Mouse (Mus musculus): ENCODE measurements around the gene Zfp229. TPM values are rescaled to one million over a fixed set of nuclear protein-coding genes. Genes with fewer than 3 reads are reported as not detected.
"Not testable (repeated sequence)": the region's sequence is repeated elsewhere in the genome, so short reads cannot be mapped to it uniquely, and the experiment has no call there.

The Zfp229 gene
- polyA plus RNA-seq, 1 experiment from 2014 or later = 8.8 TPM

DNA sequence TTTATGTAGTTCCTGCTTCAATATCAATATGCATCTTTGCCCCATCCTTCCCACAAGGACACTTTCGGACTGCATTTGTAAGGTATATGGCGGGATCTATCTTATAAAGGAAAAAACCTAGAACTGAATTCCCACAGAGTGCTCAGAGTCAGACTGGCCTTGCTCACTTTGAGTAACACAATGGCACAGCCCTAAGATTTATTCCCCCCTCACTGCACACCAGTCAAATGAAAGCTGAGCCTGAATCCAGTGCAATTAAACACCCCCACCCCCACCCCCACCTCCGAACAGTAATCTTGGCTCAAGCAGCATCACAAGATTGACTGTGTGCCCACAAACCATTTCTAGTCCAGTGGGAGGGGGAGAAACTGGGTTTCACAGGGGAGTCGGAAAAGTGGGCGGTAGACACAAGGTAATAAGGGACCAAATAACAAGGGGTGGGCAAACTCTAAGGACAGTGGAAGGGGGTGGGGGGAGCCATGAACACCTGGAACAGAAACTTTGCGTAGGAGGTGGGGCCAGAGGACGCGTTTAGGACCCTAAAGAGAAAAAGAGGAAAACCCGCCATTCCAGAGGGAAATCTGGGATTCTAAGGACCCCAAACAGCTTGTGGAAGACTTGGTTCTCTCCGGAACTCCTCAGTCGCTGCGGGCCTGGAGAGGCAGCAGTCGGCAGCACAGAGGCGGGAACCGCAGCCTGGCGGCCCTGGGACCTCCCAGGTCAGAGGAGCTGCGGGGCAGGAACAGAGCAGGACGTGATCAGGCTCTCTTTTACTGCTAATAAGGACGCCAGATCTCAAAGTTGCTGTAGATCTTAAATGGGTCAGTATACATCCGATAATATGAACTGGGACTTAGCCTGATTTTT, 23.0 kb downstream of the Zfp229 start:
- H3K9ac ChIP-seq (replicated peaks) = no peak overlapping the region; the same call in 1 of the 2 replicates
- 0 out of 2 replicates have a peak, but pooled peaks cover 3% of the 10 kb centered on the region for H3K36me3 ChIP-seq
- WGBS = 9% methylated on average over 20 of the region's 20 CpGs
- peaks cover 10% of the 10 kb centered on the region; the same call in 1 of the 2 replicates for H3K4me1 ChIP-seq
- peak overlapping the region; percentile 36 for H3K4me3 ChIP-seq (replicated peaks)
- H3K27ac ChIP-seq (replicated peaks) = no peak overlapping the region
- no peaks in the 10 kb centered on the region for H3K27me3 ChIP-seq (replicated peaks)
- ATAC-seq (ENCODE audit: low FRiP score) = peak; percentile 47; the same call in 1 of the 2 replicates
- no peaks in the 10 kb centered on the region for H3K9me3 ChIP-seq (replicated peaks)
- peak overlapping the region; percentile 67 for H3K4me2 ChIP-seq

DNA sequence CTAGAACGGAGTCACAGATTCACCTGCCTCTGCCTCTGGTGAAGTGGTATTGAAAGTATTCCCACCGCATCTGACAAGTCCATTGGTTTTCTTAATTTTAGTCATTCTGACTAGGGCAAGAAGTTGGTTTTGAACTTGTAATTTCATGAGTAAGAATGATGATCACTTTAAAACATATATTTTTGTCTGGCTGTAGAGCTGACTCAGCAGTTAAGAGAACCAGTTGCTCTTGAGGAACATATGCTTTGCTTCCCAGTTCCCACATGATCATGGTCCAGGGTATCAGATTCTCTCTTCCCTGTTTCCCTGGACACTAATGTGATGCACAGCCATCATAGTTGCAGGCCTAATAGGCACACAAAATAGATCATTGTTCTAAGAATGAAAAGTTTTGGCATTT, 39.7 kb downstream of the Zfp229 start:
- Histone ChIP-seq H3K27me3 (replicated peaks) (no peaks in the 10 kb centered on the region), H3K4me2 (no peak overlapping the region), H3K9ac (replicated peaks) (no peak overlapping the region), H3K27ac (replicated peaks) (no peak overlapping the region), H3K4me3 (replicated peaks) (no peak overlapping the region), H3K9me3 (replicated peaks) (no peaks in the 10 kb centered on the region), H3K36me3 (no peaks in the 10 kb centered on the region), H3K4me1 (no peaks in the 10 kb centered on the region)
- WGBS = 94% methylated on average over 2 of the region's 2 CpGs
- no peak for ATAC-seq (ENCODE audit: low FRiP score)

DNA sequence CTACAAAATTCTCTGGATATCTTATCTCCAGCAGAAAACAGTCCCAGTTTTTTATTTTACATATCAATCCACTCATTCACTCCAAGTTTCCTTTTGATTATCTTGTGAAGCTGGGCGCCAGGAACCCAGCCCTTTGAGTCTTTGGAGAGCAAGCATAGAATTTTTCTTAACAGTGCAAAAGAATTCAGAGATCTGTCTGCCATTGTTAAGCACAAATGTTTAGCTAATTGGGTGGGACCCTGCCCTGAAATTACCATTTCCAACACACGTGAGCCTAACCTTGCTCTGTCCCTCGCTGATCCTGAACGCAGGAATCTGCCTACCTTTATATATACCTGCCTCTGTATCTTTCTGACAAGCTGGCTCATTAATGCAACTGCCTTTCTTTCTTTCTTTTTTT, 61.7 kb downstream of the Zfp229 start:
- WGBS = 85% methylated on average over 4 of the region's 4 CpGs
- no peaks in the 10 kb centered on the region for H3K36me3 ChIP-seq
- no peaks in the 10 kb centered on the region for H3K4me1 ChIP-seq
- no peak overlapping the region for H3K9ac ChIP-seq (replicated peaks)
- H3K9me3 ChIP-seq (replicated peaks) = no peaks in the 10 kb centered on the region
- no peak overlapping the region for H3K4me3 ChIP-seq (replicated peaks)
- H3K27ac ChIP-seq (replicated peaks) = no peak overlapping the region
- H3K4me2 ChIP-seq = no peak overlapping the region
- no peaks in the 10 kb centered on the region for H3K27me3 ChIP-seq (replicated peaks)
- no peak for ATAC-seq (ENCODE audit: low FRiP score)

DNA sequence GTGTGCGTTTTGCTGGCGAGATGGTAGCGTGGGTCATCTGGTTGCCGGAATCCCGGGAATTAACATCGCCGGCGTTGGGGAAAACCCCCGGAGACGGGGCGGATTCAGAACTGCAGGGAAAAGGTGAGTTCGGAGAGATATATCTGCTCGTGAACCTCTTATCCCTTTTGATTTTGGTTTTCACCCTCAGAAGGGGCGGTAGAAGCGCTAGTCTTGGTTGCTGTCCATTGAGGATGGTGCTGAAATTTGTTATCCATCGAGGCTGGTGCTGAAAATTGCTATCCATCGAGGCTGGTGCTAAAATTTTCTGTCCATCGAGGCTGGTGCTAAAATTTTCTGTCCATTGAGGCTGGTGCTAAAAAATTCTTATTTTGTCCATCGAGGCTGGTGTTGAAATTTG, 70.8 kb downstream of the Zfp229 start:
- not testable (repeated sequence) for H3K9me3 ChIP-seq (replicated peaks); H3K27ac ChIP-seq (replicated peaks); ATAC-seq (ENCODE audit: low FRiP score); H3K36me3 ChIP-seq; H3K4me3 ChIP-seq (replicated peaks); H3K4me2 ChIP-seq; H3K9ac ChIP-seq (replicated peaks); H3K27me3 ChIP-seq (replicated peaks); H3K4me1 ChIP-seq
- 50% methylated on average over 19 of the region's 19 CpGs for WGBS

Other genes with a start within 250 kb of the Zfp229 start
- 9.7 and 11.7 TPM in 2 replicates for gene Zfp53, start 241.8 kb upstream of the Zfp229 start, polyA plus RNA-seq (2015; fragmentation: Nextera tagmentation; extraction: Ambion mirVana)
- gene Zfp52, start 195.3 kb upstream of the Zfp229 start, polyA plus RNA-seq (2015; fragmentation: Nextera tagmentation; extraction: Ambion mirVana) = 2.2 and 3.2 TPM in 2 replicates
- gene Zfp948, start 163.8 kb upstream of the Zfp229 start, polyA plus RNA-seq (2015; fragmentation: Nextera tagmentation; extraction: Ambion mirVana) = 17.1 and 18.8 TPM in 2 replicates
- gene Zfp983, start 80.2 kb upstream of the Zfp229 start, polyA plus RNA-seq (2015; fragmentation: Nextera tagmentation; extraction: Ambion mirVana) = 11.2 and 11.9 TPM in 2 replicates
- gene Gm10226, start 38.9 kb upstream of the Zfp229 start, polyA plus RNA-seq (2015; fragmentation: Nextera tagmentation; extraction: Ambion mirVana) = 14.5 and 18.9 TPM in 2 replicates
- gene Zfp760, start 23.1 kb upstream of the Zfp229 start, polyA plus RNA-seq (2015; fragmentation: Nextera tagmentation; extraction: Ambion mirVana) = 8.7 and 9.5 TPM in 2 replicates
- 1.9 and 3.0 TPM in 2 replicates for gene Zfp820, start 115.0 kb downstream of the Zfp229 start, polyA plus RNA-seq (2015; fragmentation: Nextera tagmentation; extraction: Ambion mirVana)
- 7.9 and 8.5 TPM in 2 replicates for gene Zfp995, start 179.1 kb downstream of the Zfp229 start, polyA plus RNA-seq (2015; fragmentation: Nextera tagmentation; extraction: Ambion mirVana)
- 19.8 and 20.6 TPM in 2 replicates for gene Zfp942, start 231.7 kb downstream of the Zfp229 start, polyA plus RNA-seq (2015; fragmentation: Nextera tagmentation; extraction: Ambion mirVana)
- gene Zfp943, start 231.8 kb downstream of the Zfp229 start, polyA plus RNA-seq (2015; fragmentation: Nextera tagmentation; extraction: Ambion mirVana) = 16.3 and 17.6 TPM in 2 replicates

Data from neural tube, embryonic 15.5 days (tissue).